Mouse (Mus musculus) liver (tissue): ENCODE results near the gene Paf1.

Source experiments
- DNase-seq: peaks from one replicate; pipeline ENCODE4 v3.0.0-alpha.2; 2020; ENCODE audit warnings: mixed read lengths

Paf1 gene

GRCm38 (mm10) chr7:28371514-28371989, 21.2 kb upstream of the Paf1 start:
- peak; percentile 59 for DNase-seq

GRCm38 (mm10) chr7:28372251-28373108, 20.3 kb upstream of the Paf1 start, which contains the start of gene Plekhg2:
TSS of gene Plekhg2 (minus strand) at chr7:28372599.
- DNase-seq, result peak; percentile 94

GRCm38 (mm10) chr7:28373131-28373581, 19.6 kb upstream of the Paf1 start:
- DNase-seq, result peak; percentile 81

- no peak for DNase-seq
Measured at GRCm38 (mm10) chr7:28373891-28374495, 18.8 kb upstream of the Paf1 start.

GRCm38 (mm10) chr7:28374647-28375046, 18.1 kb upstream of the Paf1 start:
- DNase-seq, result no peak

- DNase-seq, result peak; percentile 93
Measured at GRCm38 (mm10) chr7:28375176-28375921, 17.4 kb upstream of the Paf1 start.

GRCm38 (mm10) chr7:28376011-28376771, 16.6 kb upstream of the Paf1 start:
- DNase-seq, result peak; percentile 83

GRCm38 (mm10) chr7:28377190-28378065, 15.3 kb upstream of the Paf1 start:
- no peak for DNase-seq

GRCm38 (mm10) chr7:28378066-28378690, 14.6 kb upstream of the Paf1 start:
- DNase-seq, result peak; percentile 58

- DNase-seq, result peak; percentile 96
Measured at GRCm38 (mm10) chr7:28378769-28379651, 13.7 kb upstream of the Paf1 start.

- DNase-seq, result no peak
Measured at GRCm38 (mm10) chr7:28380237-28381016, 12.3 kb upstream of the Paf1 start, which contains the start of gene Zfp36. TSS of gene Zfp36 (minus strand) at chr7:28380253.

- DNase-seq, result peak; percentile 84
Measured at GRCm38 (mm10) chr7:28381017-28381790, 11.5 kb upstream of the Paf1 start.

GRCm38 (mm10) chr7:28381938-28382337, 10.8 kb upstream of the Paf1 start:
- peak; percentile 84 for DNase-seq

- peak; percentile 48 for DNase-seq
Measured at GRCm38 (mm10) chr7:28382347-28382951, 10.3 kb upstream of the Paf1 start.

- peak; percentile 85 for DNase-seq
Measured at GRCm38 (mm10) chr7:28382981-28383396, 9.8 kb upstream of the Paf1 start.

- DNase-seq, result no peak
Measured at GRCm38 (mm10) chr7:28383606-28384005, 9.1 kb upstream of the Paf1 start.

GRCm38 (mm10) chr7:28384162-28384561, 8.6 kb upstream of the Paf1 start:
- no peak for DNase-seq

GRCm38 (mm10) chr7:28385196-28385595, 7.6 kb upstream of the Paf1 start:
- DNase-seq, result no peak
